Mouse (Mus musculus) embryonic stem cell, embryonic (primary cell): Measurements from ENCODE around the gene Pex19.

ENCODE experiments used
- CTCF ChIA-PET, 4 experiments: fragments of 300-600 bp in 2 of 4; fragments of 350-600 bp in 2 of 4; sonication (Branson Sonifier 250); formaldehyde crosslinking; loops; one replicate each; lab custom pipeline; 2022; ENCODE audit warnings: inconsistent platforms in 2 of 4; lab: Charles Lee
- POLR2A ChIA-PET, 4 experiments: fragments of 300-600 bp in 2 of 4; fragments of 350-600 bp in 2 of 4; sonication (Branson Sonifier 250); formaldehyde crosslinking; loops; one replicate each; lab custom pipeline; 2022; ENCODE audit warnings: antibody characterized with exemption in 4 of 4, inconsistent platforms in 1 of 4; lab: Charles Lee

Pex19 gene

DNA sequence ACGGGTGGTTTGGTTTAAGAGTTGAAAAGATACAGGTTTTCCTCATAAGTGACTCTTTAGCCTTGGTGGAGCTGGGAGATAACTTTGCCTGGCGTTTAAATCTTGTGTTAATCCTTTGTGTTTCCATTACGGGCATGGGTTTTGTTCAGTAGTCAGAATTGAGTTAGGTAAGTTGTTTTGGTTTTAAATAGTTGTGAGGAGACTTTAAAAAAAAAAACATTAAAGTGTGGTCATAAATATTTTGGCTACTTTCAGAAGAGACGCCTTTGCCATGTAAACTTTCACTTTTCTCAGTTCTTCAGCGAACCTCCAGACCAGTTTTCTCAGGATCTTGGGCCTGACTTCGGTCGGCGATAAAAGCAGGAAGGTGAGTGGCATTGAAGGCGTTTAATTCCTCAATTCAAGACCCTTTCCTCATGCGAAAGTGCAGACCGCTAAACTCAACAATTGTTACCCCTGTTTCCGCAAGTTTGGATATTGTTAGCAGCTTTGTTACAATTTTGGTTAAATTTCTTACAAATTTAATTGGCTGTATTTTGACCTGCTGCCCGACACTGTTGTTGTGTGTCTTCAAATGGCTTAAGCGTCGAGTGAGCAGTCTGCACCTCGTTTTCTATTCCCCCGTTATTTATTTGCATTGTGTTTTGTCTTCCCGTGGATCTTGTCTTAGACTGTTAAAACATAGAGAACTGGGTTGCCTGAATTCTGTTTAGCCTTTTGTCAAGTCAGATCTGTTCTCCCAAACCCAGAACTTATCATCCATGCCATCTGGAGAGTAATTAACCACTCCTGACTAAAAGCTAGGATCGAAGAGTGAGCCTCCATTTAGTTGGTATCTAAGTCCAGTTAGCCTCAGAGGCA is 22.6 kb downstream of the Pex19 start:
- POLR2A ChIA-PET = interaction anchor here in 2 of 4 experiments (0.6 to 2.7 kb wide), 16 partner anchors 9 to 246 kb away, joined by 3 to 17 read pairs (median 4); partner anchors contain the start of genes Pex19 (in 2 of the 2), Copa (in 1 of the 2), Ncstn (in 1 of the 2) and Pea15a (in 1 of the 2)
- CTCF ChIA-PET = interaction anchor here in 2 of 4 experiments (0.6 to 1.2 kb wide), 3 partner anchors 74 to 222 kb away, joined by 3 to 4 read pairs (median 3); no protein-coding TSS in a partner anchor

DNA sequence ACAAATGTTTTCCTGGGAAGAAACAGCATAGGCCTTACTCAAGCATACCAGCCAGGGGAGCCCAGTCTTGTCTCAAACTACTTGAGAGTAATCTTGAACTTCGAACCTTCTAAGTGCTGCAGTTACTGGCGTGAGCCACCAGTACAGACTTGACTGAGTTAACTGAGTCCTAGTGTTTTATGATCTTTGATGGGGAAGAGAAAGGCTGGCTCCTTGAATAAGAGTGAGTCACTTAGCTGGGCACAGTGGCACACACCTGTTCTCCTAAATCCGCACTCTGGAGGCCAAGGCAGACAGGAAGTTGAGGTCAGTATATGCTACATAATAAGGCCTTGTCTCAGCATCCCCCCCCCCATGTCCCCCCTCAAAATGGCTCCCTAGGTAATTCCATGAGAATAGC is 28.0 kb downstream of the Pex19 start:
- CTCF ChIA-PET = interaction anchor here in 2 of 4 experiments (0.6 to 1.2 kb wide), 2 partner anchors 35 to 108 kb away, joined by 3 read pairs; no protein-coding TSS in a partner anchor
- POLR2A ChIA-PET = interaction anchor here in 3 of 4 experiments (0.6 to 3.8 kb wide), 10 partner anchors 7 to 218 kb away, joined by 3 to 23 read pairs (median 4); no protein-coding TSS in a partner anchor

DNA sequence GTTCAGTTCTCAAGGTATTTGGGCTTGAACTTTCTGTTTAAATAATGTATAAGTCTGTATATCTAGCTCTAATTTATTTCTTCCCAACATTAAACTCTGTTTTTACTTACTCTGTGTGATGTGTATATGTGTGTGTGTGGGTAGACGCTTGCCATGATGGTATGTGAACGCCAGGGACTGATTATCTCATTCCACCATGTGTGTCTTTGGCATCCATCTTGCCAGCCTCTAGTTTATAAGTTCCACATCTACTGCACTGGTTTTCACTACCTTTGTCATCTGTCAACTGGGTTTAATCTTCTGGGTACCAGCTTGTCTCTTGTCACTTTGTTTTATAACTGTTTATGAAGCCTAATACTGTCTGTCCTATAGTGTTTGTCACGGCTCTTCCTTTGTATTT is 29.0 kb downstream of the Pex19 start:
- ChIA-PET POLR2A (interaction anchor here in 1 of 4 experiments (0.7 to 3.8 kb wide), 10 partner anchors 8 to 51 kb away, joined by 3 to 23 read pairs (median 4); partner anchors contain the start of genes Dcaf8 and Pea15a), CTCF (interaction anchor here in 2 of 4 experiments (0.6 to 1.2 kb wide), 2 partner anchors 36 to 1201 kb away, joined by 3 read pairs; no protein-coding TSS in a partner anchor)

DNA sequence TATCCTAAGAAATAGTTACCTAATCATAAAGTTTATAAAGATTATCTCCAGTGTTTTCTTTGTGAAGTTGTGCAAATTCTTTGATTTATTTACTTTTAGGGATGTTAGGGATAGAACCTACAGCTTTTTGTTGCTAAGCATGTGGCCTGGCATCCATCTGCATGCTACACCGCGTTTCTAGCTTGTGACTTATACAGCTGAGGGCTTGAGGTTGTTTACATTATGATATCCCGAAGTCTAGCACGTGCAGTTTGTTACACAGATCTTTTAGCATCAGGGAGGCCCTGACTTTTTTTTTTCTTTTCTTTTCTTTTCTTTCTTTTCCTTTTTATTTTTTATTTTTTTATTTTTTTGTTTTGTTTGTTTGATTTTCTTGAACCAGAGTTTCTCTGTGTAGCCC is 33.4 kb downstream of the Pex19 start:
- CTCF ChIA-PET = interaction anchor here in 1 of 4 experiments (0.6 kb wide), 1 partner anchor 9 kb away, joined by 4 read pairs; no protein-coding TSS in a partner anchor

DNA sequence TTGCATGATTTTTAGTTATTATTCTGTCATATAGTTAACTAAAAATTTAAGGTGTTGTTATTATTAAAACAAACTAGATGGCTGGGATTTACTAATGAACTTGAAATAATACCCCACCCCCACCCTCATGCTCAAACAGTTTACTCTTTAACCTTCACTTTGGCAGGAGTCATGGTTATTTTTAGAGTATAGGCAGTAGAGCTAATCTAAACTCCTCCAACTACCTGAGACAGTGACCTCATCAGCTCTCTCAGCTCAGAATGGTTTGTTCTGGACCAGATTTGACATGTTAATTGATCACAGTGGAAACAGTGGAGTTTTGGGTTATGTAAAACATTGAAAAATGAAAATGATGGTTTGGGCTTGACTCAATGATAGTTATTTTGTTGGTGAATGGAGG is 34.0 kb downstream of the Pex19 start:
- ChIA-PET CTCF (interaction anchor here in 2 of 4 experiments (0.6 to 0.9 kb wide), 2 partner anchors 8 to 129 kb away, joined by 3 to 4 read pairs; no protein-coding TSS in a partner anchor), POLR2A (interaction anchor here in 3 of 4 experiments (0.6 to 2.7 kb wide), 10 partner anchors 11 to 321 kb away, joined by 3 to 13 read pairs (median 6); partner anchors contain the start of gene Dcaf8 (in 3 of the 3))

More for the DNA sequence above, 33.4 kb downstream of the Pex19 start:
- POLR2A ChIA-PET = interaction anchor here in 3 of 4 experiments (0.5 to 2.3 kb wide), 7 partner anchors 12 to 58 kb away, joined by 3 to 9 read pairs (median 3); partner anchors contain the start of genes Dcaf8 (in 3 of the 3) and Pea15a (in 1 of the 3)

DNA sequence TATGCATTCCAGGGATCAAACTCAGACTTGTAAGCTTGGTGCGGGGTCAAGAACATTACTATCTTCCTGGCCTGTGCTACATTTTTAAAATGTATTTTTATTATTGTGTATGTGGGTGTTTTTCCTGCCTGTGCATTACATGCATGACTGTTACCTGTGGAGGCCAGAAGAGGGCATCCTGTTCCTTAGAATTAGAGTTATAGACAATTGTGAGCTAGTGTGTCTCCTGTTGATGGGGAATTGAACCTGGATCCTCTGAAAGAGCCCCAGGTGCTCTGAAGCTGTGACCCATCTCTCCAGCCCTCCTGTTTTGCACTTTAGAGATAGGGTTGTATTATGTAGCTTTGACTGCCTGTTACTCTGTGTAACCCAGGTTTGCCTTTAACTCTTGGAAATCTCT is 35.5 kb downstream of the Pex19 start:
- ChIA-PET POLR2A (interaction anchor here in 2 of 4 experiments (0.5 to 2.7 kb wide), 21 partner anchors 8 to 233 kb away, joined by 3 to 13 read pairs (median 4); partner anchors contain the start of genes Dcaf8 (in 2 of the 2) and Ncstn (in 1 of the 2)), CTCF (interaction anchor here (0.5 to 2.0 kb wide), 26 partner anchors 9 to 1025 kb away, joined by 3 to 16 read pairs (median 4); partner anchors contain the start of genes Casq1 (in 1 of the 4), Dcaf8 (in 1 of the 4) and Pea15a (in 1 of the 4))

DNA sequence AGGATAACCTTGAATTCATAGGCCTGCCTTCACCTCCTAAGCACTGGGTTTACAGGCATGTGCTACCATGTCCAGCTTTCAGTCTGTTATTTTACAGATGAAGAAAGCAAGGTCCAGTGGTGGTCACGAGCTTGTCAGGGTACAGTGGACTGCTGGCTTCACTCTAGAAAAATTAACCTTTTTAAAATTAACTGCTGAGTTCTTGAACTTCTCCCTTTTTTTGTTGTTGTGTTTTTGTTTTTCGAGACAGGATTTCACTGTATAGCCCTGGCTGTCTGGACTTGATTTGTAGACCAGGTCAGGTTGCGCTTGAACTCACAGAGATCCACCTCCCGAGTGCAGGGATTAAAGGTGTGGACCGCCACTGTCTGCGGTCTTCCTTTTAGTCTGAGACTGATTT is 36.4 kb downstream of the Pex19 start:
- POLR2A ChIA-PET = interaction anchor here in 3 of 4 experiments (0.6 to 2.7 kb wide), 11 partner anchors 9 to 20 kb away, joined by 3 to 13 read pairs (median 7); partner anchors contain the start of gene Dcaf8 (in 2 of the 3)
- CTCF ChIA-PET = interaction anchor here in 3 of 4 experiments (0.7 to 1.5 kb wide), 8 partner anchors 14 to 206 kb away, joined by 3 to 9 read pairs (median 4); no protein-coding TSS in a partner anchor

DNA sequence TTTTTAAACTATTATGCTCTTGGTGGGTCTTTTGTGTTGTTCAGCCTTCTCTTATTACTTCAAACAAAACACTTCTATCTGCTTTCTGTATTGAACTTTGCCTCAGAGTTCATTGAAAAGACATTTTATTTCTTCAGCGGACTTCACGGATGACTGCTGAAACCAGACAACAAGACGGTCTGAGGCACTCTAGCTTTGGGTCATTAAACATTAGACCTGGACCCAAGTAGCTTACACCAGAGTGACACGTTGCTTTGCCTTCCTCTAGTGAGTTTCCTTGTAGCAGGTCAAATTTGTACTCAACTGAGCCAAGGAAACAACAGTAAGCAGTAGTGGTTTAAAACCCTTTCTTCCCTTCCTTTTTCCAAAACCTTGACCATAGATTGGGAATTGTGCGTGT is 41.4 kb downstream of the Pex19 start:
- POLR2A ChIA-PET = interaction anchor here in 1 of 4 experiments (1.3 to 4.6 kb wide), 4 partner anchors 10 to 50 kb away, joined by 3 to 23 read pairs (median 5); no protein-coding TSS in a partner anchor
- CTCF ChIA-PET = no interaction called here

DNA sequence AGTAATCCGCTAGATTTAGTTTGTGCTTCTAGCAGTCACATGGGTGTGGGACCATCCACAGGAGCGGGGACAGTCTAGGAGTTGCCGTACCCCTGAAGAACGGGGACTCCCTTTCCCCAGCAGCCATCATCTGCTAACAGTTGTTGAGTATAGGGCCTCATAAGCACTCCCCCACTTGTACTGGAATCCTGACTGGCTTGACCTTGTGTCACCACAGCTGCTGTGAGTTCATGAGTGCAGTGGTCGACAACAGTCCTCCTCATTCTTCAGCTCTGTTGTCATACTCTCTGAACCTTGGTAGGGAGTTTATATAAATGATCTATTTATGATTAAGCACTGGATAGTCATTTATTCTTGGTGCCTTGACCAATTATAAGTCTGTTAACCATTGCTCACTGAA is 43.3 kb downstream of the Pex19 start:
- ChIA-PET POLR2A (interaction anchor here in 1 of 4 experiments (0.6 to 1.5 kb wide), 3 partner anchors 25 to 311 kb away, joined by 3 to 8 read pairs (median 5); no protein-coding TSS in a partner anchor), CTCF (no interaction called here)

DNA sequence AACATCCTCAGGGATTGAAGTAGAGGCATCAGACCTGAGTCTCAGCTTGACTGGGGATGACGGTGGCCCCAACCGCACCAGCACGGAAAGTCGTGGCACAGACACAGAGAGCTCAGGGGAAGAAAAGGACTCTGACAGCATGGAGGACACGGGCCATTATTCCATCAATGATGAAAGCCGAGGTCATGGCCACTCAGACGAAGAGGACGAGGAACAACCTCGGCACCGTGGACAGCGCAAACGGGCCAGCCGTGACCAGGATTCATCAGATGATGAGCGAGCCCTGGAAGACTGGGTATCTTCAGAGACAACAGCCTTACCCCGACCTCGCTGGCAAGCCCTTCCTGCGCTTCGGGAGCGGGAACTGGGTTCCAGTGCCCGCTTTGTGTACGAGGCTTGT is 45.8 kb downstream of the Pex19 start:
- ChIA-PET CTCF (interaction anchor here in 2 of 4 experiments (0.6 to 1.2 kb wide), 3 partner anchors 10 to 135 kb away, joined by 3 to 4 read pairs (median 3); no protein-coding TSS in a partner anchor), POLR2A (interaction anchor here in 3 of 4 experiments (0.6 to 2.1 kb wide), 13 partner anchors 10 to 139 kb away, joined by 3 to 7 read pairs (median 4); partner anchors contain the start of genes Dcaf8 (in 1 of the 3) and Pea15a (in 1 of the 3))

DNA sequence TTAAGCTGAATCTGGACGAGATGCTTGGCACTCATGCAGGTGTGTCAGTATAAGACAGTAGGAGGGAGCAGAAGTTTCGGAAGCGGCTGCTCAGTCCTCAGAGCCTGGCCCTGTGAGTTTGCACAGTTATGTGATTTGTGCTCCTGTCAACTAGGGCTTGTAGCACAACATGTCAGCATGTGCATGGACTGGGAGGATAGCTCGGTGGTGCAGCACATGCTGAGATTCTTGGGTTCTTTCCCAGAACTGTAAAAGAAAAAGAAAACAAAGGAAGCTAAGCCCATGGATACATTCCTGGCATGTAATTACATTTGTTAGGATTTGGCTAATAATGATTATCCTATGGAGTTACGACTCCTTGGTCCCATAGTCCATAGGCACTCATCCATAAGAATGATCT is 46.6 kb downstream of the Pex19 start:
- ChIA-PET CTCF (no interaction called here), POLR2A (interaction anchor here in 2 of 4 experiments (0.6 to 2.1 kb wide), 5 partner anchors 21 to 132 kb away, joined by 3 to 5 read pairs (median 4); partner anchors contain the start of gene Pea15a (in 1 of the 2))

DNA sequence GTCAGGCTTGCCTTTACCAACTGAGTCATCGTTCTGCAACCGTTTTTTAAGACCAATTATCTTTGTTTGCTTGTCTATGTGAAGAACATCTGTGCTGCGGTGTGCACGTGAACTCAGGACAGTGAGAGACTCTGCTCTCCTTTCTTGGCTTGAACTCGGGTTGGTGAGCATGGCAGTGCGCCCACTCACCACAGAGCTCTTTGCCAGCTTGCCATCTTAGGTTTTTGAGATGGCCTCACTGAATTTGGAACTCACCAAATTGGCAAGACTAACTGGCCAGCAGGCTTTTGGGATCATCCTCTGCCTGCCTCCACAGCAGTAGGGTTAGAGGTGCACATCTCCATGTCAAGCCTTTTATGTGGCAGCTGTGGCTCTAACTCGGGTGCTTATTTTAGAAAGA is 51.2 kb downstream of the Pex19 start:
- ChIA-PET CTCF (interaction anchor here in 3 of 4 experiments (0.7 to 1.9 kb wide), 4 partner anchors 16 to 147 kb away, joined by 3 to 6 read pairs (median 3); no protein-coding TSS in a partner anchor), POLR2A (interaction anchor here in 2 of 4 experiments (0.9 to 3.9 kb wide), 14 partner anchors 9 to 66 kb away, joined by 3 to 17 read pairs (median 4); partner anchors contain the start of genes Pea15a (in 2 of the 2) and Dcaf8 (in 1 of the 2))

DNA sequence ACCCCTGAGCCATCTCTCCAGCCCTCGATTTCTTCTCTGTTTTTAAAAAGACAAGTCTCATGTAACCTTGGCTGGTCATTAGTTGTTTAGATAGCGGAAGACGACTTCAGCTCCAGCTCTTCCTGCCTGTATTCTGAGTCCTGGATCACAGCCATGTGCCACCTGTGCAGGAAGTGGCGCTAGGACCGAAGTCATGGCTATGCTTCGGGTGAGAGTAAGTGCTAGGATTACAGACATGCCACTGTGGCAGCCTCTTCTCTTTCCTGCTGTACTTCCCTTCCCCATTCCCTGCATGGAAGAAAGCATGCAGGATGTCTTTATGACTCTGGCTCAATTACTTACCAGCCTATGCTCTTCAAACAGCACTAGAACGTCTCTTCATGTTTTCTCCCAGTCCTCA is 52.5 kb downstream of the Pex19 start:
- CTCF ChIA-PET = no interaction called here
- POLR2A ChIA-PET = interaction anchor here in 1 of 4 experiments (1.9 kb wide), 1 partner anchor 11 kb away, joined by 4 read pairs; no protein-coding TSS in a partner anchor

DNA sequence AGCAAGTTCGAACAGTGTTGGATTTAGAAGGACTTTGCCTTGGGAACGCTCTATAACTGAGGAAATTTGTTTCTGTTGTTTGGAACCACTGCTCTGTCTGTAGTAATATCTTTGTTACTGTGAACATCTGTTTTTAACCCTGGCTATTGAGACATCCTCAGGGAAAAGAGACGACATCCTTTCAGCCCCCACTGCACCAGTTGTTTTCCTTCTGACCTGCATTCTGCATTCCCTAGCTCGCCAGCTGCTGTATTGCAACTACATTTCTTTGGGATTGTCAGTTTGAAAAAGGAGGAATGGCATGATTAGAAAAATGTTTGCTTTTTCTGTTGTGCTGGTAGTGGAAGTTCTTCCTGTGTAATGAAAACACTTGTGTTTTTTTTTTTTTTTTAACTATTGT is 54.3 kb downstream of the Pex19 start:
- CTCF ChIA-PET = no interaction called here
- POLR2A ChIA-PET = interaction anchor here in 2 of 4 experiments (1.1 to 3.4 kb wide), 4 partner anchors 11 to 33 kb away, joined by 3 to 13 read pairs (median 5); partner anchors contain the start of gene Dcaf8 (in 1 of the 2)

DNA sequence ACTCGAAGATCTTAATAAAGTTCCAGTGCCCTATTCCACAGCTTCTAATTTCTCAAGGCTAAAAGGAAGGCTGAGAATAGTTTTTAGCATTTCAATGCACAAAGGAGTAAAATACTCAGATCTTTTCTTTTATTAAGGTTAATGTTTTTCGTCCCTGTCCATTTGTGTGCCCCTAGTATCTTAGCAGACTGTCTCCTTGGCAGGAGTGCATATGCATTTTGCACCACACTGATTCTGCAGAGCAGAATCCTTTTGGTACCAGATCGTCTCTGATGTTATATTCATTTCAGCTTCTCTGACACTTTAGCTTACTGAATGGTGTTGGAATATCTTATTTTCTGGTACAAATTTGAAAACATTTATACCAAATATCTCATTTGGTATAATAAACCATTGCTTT is 55.2 kb downstream of the Pex19 start:
- ChIA-PET CTCF (interaction anchor here in 1 of 4 experiments (1.1 kb wide), 2 partner anchors 62 to 120 kb away, joined by 3 read pairs; no protein-coding TSS in a partner anchor), POLR2A (interaction anchor here in 2 of 4 experiments (0.9 to 3.4 kb wide), 9 partner anchors 11 to 99 kb away, joined by 3 to 13 read pairs (median 4); partner anchors contain the start of genes Ncstn (in 2 of the 2), Copa (in 1 of the 2) and Dcaf8 (in 1 of the 2))

DNA sequence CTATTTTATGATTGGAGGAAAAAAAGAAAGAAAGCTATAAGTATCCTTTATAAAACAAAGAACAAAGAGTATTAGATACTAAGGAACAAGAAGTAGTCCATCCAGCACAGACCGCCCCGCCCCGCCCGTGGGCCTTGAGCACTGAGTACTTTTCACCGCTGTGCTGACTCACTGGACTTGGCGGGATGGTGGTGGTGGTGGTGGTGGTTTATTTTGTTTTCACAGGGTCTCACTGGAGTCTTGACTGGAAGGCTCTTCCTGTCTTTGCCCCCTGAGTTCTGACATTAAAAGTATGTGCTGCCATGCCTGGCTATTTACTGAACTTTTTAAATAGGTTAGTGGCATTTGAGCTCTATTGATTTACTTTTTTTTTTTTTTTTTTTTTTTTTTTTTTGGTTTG is 56.5 kb downstream of the Pex19 start:
- ChIA-PET POLR2A (interaction anchor here (0.6 to 3.4 kb wide), 17 partner anchors 9 to 352 kb away, joined by 3 to 13 read pairs (median 5); partner anchors contain the start of genes Pea15a (in 2 of the 4), Copa (in 1 of the 4), Dcaf8 (in 1 of the 4) and Gm10521 (in 1 of the 4)), CTCF (interaction anchor here in 2 of 4 experiments (0.6 kb wide), 3 partner anchors 55 to 130 kb away, joined by 3 to 4 read pairs (median 3); no protein-coding TSS in a partner anchor)

DNA sequence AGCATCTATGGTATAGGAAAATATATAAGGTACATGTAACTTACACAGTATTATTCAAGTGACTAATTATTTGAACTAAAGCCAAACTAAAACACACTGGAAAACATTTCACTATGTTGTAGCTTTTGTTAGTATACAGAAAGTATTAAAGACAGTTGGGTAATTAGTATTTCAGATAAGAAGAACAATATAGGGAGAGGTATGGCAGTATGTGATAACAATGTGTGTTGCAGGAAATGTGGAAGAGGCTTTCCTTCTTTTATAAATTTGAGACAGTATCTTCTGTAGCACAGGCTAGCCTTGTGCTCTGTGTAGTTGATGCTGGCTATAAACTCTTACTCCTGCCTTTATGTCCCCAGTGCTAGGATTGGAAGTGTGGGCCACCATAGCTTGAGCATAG is 57.4 kb downstream of the Pex19 start:
- POLR2A ChIA-PET = interaction anchor here in 3 of 4 experiments (0.6 to 3.4 kb wide), 10 partner anchors 8 to 128 kb away, joined by 3 to 13 read pairs (median 5); partner anchors contain the start of genes Dcaf8 (in 1 of the 3) and Pex19 (in 1 of the 3)

More for the DNA sequence above, 57.4 kb downstream of the Pex19 start:
- CTCF ChIA-PET = no interaction called here
